Mouse (Mus musculus) ovary, adult 10 weeks (tissue): ENCODE data around the gene Lipk. TPM values are rescaled to one million over a fixed set of nuclear protein-coding genes. Genes with fewer than 3 reads are reported as not detected.

Experiments
- polyA plus RNA-seq: library from polyadenylated mRNA; stranded (reverse); fragments of 350-450 nt; fragmentation: Illumina TruSeq; extraction: RNeasy Lipid Tissue Mini Kit (QIAGEN cat#74804); gene quantifications from one replicate; pipeline ENCODE4 v1.2.3, GENCODE M21; 2014

Gene Lipk
- polyA plus RNA-seq = not detected

GRCm38 (mm10) chr19:34008002-34008401 lies at the start of gene Lipk:
Lipk (plus strand) TSS chr19:34008290.

GRCm38 (mm10) chr19:33960887-33961286 lies 47.2 kb upstream of the Lipk start, which contains the start of gene Lipf:
Lipf (plus strand) TSS chr19:33961187.

GRCm38 (mm10) chr19:34066779-34067472 lies 58.8 kb downstream of the Lipk start, which contains the start of gene Lipn:
Lipn (plus strand) TSS chr19:34067358.

Other genes starting within 250 kb of the Lipk start
- gene Lipo3, start 246.3 kb upstream of the Lipk start, polyA plus RNA-seq = 94.0 TPM
- gene Lipo1, start 220.8 kb upstream of the Lipk start, polyA plus RNA-seq = not detected
- gene Lipf, start 47.1 kb upstream of the Lipk start, polyA plus RNA-seq = 0.34 TPM
- not detected for gene Lipn, start 59.1 kb downstream of the Lipk start, polyA plus RNA-seq
- not detected for gene Lipm, start 92.6 kb downstream of the Lipk start, polyA plus RNA-seq
- not detected for gene Ankrd22, start 157.8 kb downstream of the Lipk start, polyA plus RNA-seq
- gene Stambpl1, start 183.9 kb downstream of the Lipk start, polyA plus RNA-seq = 14.9 TPM
- 154 TPM for gene Acta2, start 247.3 kb downstream of the Lipk start, polyA plus RNA-seq